Mouse (Mus musculus) kidney, postnatal 14 days (tissue): ENCODE measurements around the gene Gcm1.

Source experiments
- DNase-seq: peaks from one replicate; pipeline ENCODE4 v3.0.0; 2022; ENCODE audit warnings: mixed read lengths

Gcm1 gene

GRCm38 (mm10) chr9:78103965-78104560 is 52.3 kb downstream of the Gcm1 start:
- no peak for DNase-seq

- DNase-seq = no peak
Observed at GRCm38 (mm10) chr9:78104973-78105372, 53.2 kb downstream of the Gcm1 start.

GRCm38 (mm10) chr9:78105501-78105932 is 53.8 kb downstream of the Gcm1 start:
- no peak for DNase-seq

GRCm38 (mm10) chr9:78106821-78107220 is 55.1 kb downstream of the Gcm1 start:
- peak; percentile 37 for DNase-seq

GRCm38 (mm10) chr9:78107582-78107911 is 55.8 kb downstream of the Gcm1 start:
- no peak for DNase-seq

DNA sequence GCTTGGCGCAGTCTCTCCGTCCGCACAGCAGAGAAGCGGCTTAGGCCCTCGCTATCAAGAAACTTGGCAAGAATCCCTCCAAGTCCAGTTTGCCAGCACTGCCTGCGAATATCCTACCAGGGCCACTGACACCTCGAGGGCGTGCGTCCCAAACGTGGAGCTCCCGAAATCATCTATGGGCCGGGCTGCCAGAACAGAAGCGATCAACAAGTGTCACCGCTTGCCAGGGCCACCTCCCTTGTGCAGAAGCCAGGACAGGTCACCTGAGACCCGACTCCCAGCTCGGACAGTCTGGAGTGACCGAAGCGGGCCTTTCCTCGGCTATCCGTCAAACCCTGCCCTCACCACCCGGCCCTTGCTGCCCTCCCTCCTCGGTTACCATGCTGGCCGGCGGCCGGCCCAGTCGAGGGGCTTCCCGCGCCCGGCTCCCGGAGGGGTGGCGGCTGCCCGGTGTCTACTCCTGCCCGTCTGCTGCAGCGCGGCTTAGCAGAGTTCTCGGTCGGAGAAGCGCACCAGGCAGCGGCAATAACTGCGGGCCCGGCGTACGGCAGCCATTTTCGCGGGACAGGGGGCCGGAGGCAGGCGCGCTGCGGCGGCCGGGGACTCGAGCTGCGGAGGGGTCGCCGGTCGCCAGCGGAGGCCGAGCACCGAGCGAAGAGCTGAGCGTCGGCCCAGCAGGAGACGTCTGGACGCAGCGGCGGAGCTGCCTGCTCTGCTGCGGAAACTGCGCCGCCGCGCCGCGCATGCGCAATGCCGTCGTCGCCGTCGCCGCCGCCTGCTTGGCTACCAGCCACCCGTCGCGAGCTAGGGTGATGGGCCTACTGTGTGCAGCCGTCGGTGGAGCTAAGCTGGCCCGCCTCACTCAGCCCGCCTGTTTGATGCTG is 56.4 kb downstream of the Gcm1 start:
- peak; percentile 88 for DNase-seq

- DNase-seq = peak; percentile 95
Observed at GRCm38 (mm10) chr9:78108796-78109239, 57.1 kb downstream of the Gcm1 start, which contains the start of the genes Fbxo9 and Ick. TSS of gene Fbxo9 (minus strand) at chr9:78109065. TSS of gene Ick (plus strand) at chr9:78109192.

GRCm38 (mm10) chr9:78109656-78110055 is 57.9 kb downstream of the Gcm1 start:
- no peak for DNase-seq

- DNase-seq = no peak
Observed at GRCm38 (mm10) chr9:78111456-78111855, 59.7 kb downstream of the Gcm1 start.

DNA sequence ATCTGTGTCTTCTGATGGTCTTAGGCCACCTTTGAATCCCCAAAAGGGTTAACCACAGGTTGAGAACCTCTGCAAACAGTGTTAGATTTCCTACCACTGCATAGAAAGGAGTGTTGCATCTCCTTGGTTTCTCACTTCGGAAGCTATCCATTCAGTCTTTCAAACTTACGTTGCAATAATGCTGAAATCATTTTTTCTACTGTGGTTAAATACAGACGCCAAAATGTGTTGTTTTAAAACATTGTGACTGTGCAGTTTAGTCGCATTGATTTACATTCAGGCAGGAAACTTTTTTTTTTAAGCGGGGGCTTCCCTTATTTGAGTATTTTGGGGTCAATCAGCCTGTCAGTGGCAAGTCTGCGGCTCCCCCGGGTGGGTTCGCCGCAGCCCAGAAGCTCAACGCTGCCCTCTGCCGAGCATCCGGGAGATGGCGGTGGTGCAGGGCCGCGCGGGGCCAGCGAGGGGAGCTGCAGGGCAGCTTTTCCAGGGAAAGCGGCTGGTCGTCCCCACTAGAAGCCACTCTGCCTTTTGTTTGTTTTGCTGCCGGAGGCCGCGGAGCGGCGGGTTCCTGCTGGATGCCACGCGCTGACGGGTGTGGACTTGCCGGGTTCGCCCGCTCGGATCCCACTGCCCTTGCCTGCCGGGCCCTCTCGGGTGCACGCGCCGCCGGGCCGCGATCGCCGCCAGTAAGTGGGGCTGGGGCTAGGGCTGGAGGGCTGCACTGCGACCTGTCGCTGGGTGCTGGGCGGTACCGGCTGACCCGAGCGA is 61.2 kb downstream of the Gcm1 start:
- peak; percentile 94 for DNase-seq

DNA sequence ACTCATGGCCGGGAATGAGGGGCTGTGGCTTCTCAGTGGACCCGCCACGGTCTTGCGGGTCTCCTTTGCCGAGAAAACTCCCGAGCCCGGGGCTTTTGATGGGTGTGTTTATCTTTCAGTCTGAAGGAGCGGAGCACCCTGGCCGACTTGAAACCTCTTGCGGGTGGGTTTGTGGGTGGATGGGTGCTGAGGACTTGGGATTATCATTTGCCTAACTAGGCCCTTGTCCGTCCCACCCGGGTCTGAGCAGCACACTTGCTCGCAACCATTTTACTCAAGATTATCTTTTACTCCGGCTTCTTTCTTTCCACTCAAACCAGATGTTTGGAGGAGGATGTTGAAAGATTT is 61.8 kb downstream of the Gcm1 start:
- DNase-seq = no peak
